Mouse (Mus musculus) erythroblast, embryonic 14.5 days (primary cell): ENCODE data around the gene Ddx58.

Experiments
- GATA1 ChIP-seq: IDR thresholded peaks from 2 replicates; pipeline ENCODE4 v1.6.1; 2012; ENCODE audit warnings: low read length, inconsistent platforms, mixed read lengths
- TAL1 ChIP-seq: IDR thresholded peaks from 3 replicates; pipeline ENCODE4 v1.6.1; 2012; ENCODE audit warnings: low read length, inconsistent platforms, mixed read lengths

DNA sequence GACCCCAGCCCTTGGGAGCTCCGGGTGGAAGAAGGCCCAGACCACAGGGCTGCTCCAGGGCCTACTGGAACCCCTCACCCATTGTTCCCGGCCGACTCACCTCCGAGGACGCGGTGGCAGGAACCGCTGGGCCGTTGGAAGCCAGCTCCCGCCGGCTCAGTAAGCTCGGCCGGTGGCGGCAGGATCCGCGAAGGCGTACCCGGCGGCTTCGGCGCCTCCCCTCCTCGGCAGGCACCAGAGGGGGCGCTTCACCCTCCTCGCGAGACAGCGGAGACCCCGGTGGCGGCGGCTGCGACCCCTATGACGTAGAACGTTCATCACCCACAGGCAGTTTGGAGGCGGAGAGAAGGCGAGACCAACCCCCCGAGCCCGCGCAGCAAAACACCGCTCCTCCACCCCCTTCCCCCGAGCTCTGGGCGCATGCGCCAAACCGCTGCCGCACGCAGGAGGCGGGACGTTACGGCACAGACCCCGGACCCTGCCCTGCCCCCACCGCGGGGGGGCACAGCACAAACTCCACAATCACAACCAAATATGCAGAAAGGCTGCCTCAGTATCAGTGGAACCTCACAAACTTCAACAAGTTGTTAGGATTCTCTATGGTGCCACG is 28.7 kb upstream of the Ddx58 start:
- TF ChIP-seq GATA1 = no peak
- no peak for TF ChIP-seq TAL1
